Mouse (Mus musculus) CH12.LX (cell line): ENCODE measurements around the gene Dzank1.

Source experiments
- CHD1 ChIP-seq: IDR thresholded peaks from 2 replicates; pipeline ENCODE4 v1.6.1; 2012; ENCODE audit warnings: low read depth, low read length, improper control_type of control experiment, inconsistent platforms
- CTCF ChIP-seq, 2 experiments: IDR thresholded peaks in 1 of 2; conservative IDR thresholded peaks in 1 of 2; 2 replicates each; pipeline ENCODE4 v1.5.1; 2011 to 2012; ENCODE audit warnings: low read depth in 2 of 2, low read length in 2 of 2, improper control_type of control experiment in 1 of 2, inconsistent platforms in 1 of 2, mild to moderate bottlenecking in 1 of 2, moderate library complexity in 1 of 2
- ELF1 ChIP-seq: IDR thresholded peaks from 2 replicates; pipeline ENCODE4 v1.6.1; 2014; ENCODE audit warnings: low read depth, mild to moderate bottlenecking, inconsistent platforms, low read length, improper control_type of control experiment
- MEF2A ChIP-seq: IDR thresholded peaks from 2 replicates; pipeline ENCODE4 v1.6.1; 2014; ENCODE audit warnings: low read depth, mild to moderate bottlenecking, inconsistent platforms, low read length, improper control_type of control experiment, borderline replicate concordance
- MXI1 ChIP-seq: IDR thresholded peaks from 2 replicates; pipeline ENCODE4 v1.6.1; 2011; ENCODE audit warnings: mild to moderate bottlenecking, low read depth, low read length, improper control_type of control experiment
- NELFE ChIP-seq: IDR thresholded peaks from 2 replicates; pipeline ENCODE4 v1.6.1; 2011; ENCODE audit warnings: low read depth, low read length, improper control_type of control experiment
- POLR2A ChIP-seq: IDR thresholded peaks from 2 replicates; pipeline ENCODE4 v1.6.1; 2011; ENCODE audit warnings: low read depth, mild to moderate bottlenecking, improper control_type of control experiment, low read length
- RAD21 ChIP-seq: IDR thresholded peaks from 2 replicates; pipeline ENCODE4 v1.6.1; 2011; ENCODE audit warnings: low read depth, mild to moderate bottlenecking, low read length, improper control_type of control experiment, moderate library complexity
- RCOR1 ChIP-seq: conservative IDR thresholded peaks from 2 replicates; pipeline ENCODE4 v1.6.1; 2012; ENCODE audit warnings: low read depth, mild to moderate bottlenecking, inconsistent platforms, low read length, improper control_type of control experiment
- TBP ChIP-seq: conservative IDR thresholded peaks from 2 replicates; pipeline ENCODE4 v1.6.1; 2011; ENCODE audit warnings: low read depth, low read length, improper control_type of control experiment
- UBTF ChIP-seq: IDR thresholded peaks from 2 replicates; pipeline ENCODE4 v1.6.1; 2012; ENCODE audit warnings: low read depth, mild to moderate bottlenecking, inconsistent platforms, low read length, improper control_type of control experiment, moderate library complexity
- USF1 ChIP-seq: IDR thresholded peaks from 2 replicates; pipeline ENCODE4 v1.6.1; 2014; ENCODE audit warnings: low read depth, mild to moderate bottlenecking, inconsistent platforms, low read length, improper control_type of control experiment
- ZKSCAN1 ChIP-seq: IDR thresholded peaks from 2 replicates; pipeline ENCODE4 v1.6.1; 2012; ENCODE audit warnings: low read depth, inconsistent platforms, low read length, improper control_type of control experiment, borderline replicate concordance

DNA sequence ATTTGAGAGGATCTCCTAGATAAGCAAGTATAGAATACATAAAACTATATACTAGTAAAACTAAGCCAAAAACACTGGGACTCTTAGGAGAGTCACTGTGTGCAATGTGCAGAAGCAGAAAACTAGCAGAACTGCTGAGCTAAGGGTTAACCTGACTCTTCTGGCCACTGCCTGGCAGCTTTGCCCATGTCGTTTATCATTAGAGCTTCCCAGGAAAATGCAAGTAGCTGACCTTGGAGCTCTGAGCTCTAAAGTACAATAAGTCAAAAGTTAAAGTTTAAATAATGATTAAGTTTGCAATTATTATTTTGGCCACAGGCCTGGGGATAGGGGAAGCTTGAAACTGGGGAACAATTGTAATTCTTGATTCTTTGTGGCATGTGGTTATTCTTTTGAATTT is 18.3 kb upstream of the Dzank1 start:
- TF ChIP-seq TBP (no peak), CHD1 (no peak), RCOR1 (no peak), MEF2A (no peak), ZKSCAN1 (no peak), CTCF (conservative IDR thresholded peaks at IDR 0.05 in 1 of 2, IDR thresholded peaks at IDR 0.05 in 1 of 2; ENCODE audit: low read depth in 2 of 2, low read length in 2 of 2) (no peak), MXI1 (no peak), POLR2A (no peak), USF1 (no peak), NELFE (no peak), ELF1 (no peak), UBTF (no peak), RAD21 (no peak)
